Mouse (Mus musculus) C2C12 (cell line): Measurements from ENCODE around the gene Cep290.

ENCODE experiments used
- CEBPB ChIP-seq: IDR thresholded peaks from one replicate; pipeline ENCODE4 v1.6.1; 2011; ENCODE audit warnings: low read depth, mild to moderate bottlenecking, control low read depth, moderate library complexity
- CTCF ChIP-seq: IDR thresholded peaks from one replicate; pipeline ENCODE4 v1.5.1; 2011; ENCODE audit not compliant: control insufficient read depth, insufficient read depth, insufficient read length
- FOSL1 ChIP-seq: IDR thresholded peaks from one replicate; pipeline ENCODE4 v1.8.0; 2011; ENCODE audit warnings: mild to moderate bottlenecking, low read length; ENCODE audit not compliant: poor library complexity, insufficient read depth, severe bottlenecking
- MAX ChIP-seq: IDR thresholded peaks from one replicate; pipeline ENCODE4 v1.6.1; 2011; ENCODE audit warnings: mild to moderate bottlenecking, control low read depth
- MYOD1 ChIP-seq: IDR thresholded peaks from one replicate; pipeline ENCODE4 v1.6.1; 2011; ENCODE audit warnings: low read depth; ENCODE audit not compliant: control insufficient read depth, insufficient read length
- MYOG ChIP-seq: IDR thresholded peaks from one replicate; pipeline ENCODE4 v1.6.1; 2011; ENCODE audit not compliant: control insufficient read depth, insufficient read length; ENCODE audit errors: extremely low read depth

DNA sequence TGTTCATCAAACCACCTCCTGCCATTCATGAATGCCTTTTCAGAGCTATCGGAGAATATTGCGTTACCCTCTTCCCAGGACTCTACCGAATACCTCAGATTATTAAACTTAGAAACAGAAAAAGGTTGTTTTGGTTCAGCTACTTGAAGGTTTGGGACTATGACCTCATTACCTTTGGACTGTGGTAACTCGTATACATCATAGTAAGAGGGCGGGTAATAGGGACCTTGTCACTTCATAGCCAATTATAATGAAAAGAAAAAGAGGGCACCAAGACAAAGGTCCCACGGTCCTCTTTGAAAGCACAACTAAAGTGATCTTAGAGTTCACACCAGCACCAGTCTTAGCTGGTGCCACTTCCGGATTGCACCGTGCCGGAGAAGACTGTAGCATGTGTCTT lies 35.0 kb downstream of the Cep290 start:
- no peak for TF ChIP-seq CTCF
- TF ChIP-seq FOSL1 = no peak
- TF ChIP-seq MYOD1 = no peak
- no peak for TF ChIP-seq CEBPB
- no peak for TF ChIP-seq MYOG
- no peak for TF ChIP-seq MAX
